Mouse (Mus musculus): ENCODE data around the gene Exoc5. TPM values are rescaled to one million over a fixed set of nuclear protein-coding genes. Genes with fewer than 3 reads are reported as not detected.

Gene Exoc5
- polyA plus RNA-seq, 1 experiment: 73.5 TPM

- no peak overlapping the region for H3K27ac ChIP-seq (ENCODE audit: insufficient read depth, low read length)
- H3K36me3 ChIP-seq (ENCODE audit: control insufficient read depth, insufficient read depth, low read length, poor library complexity, severe bottlenecking): 0 out of 2 replicates have a peak, but pooled peaks cover 3% of the 10 kb centered on the region
- no peaks in the 10 kb centered on the region for H3K27me3 ChIP-seq (ENCODE audit: control insufficient read depth, insufficient read depth, low read length, poor library complexity, severe bottlenecking)
- no peaks in the 10 kb centered on the region for H3K4me1 ChIP-seq (ENCODE audit: control insufficient read depth, insufficient read depth, low read length)
- no peaks in the 10 kb centered on the region for H3K9me3 ChIP-seq (replicated peaks; ENCODE audit: control insufficient read depth, insufficient read depth, low read length, poor library complexity, severe bottlenecking)
- H3K4me3 ChIP-seq (ENCODE audit: low read depth, low read length): no peak overlapping the region
- H3K9ac ChIP-seq (ENCODE audit: low read depth, poor library complexity, severe bottlenecking): no peak overlapping the region
- TF ChIP-seq EP300 (IDR thresholded peaks at IDR 0.05; ENCODE audit: insufficient read depth, low read depth, low read length) (no peak), POLR2A (IDR thresholded peaks at IDR 0.05; ENCODE audit: insufficient read depth, low read length) (no peak), CTCF (IDR thresholded peaks at IDR 0.05; ENCODE audit: low read depth, low read length) (no peak)
Measured at GRCm38 (mm10) chr14:49019765-49020164, 46.7 kb downstream of the Exoc5 start.

GRCm38 (mm10) chr14:49008399-49009189 lies 57.9 kb downstream of the Exoc5 start:
- Histone ChIP-seq H3K9me3 (replicated peaks; ENCODE audit: control insufficient read depth, insufficient read depth, low read length, poor library complexity, severe bottlenecking) (no peaks in the 10 kb centered on the region), H3K27me3 (ENCODE audit: control insufficient read depth, insufficient read depth, low read length, poor library complexity, severe bottlenecking) (no peaks in the 10 kb centered on the region), H3K4me1 (ENCODE audit: control insufficient read depth, insufficient read depth, low read length) (no peaks in the 10 kb centered on the region), H3K27ac (ENCODE audit: insufficient read depth, low read length) (no peak overlapping the region), H3K36me3 (ENCODE audit: control insufficient read depth, insufficient read depth, low read length, poor library complexity, severe bottlenecking) (no peaks in the 10 kb centered on the region), H3K4me3 (ENCODE audit: low read depth, low read length) (no peak overlapping the region), H3K9ac (ENCODE audit: low read depth, poor library complexity, severe bottlenecking) (no peak overlapping the region)
- TF ChIP-seq POLR2A (IDR thresholded peaks at IDR 0.05; ENCODE audit: insufficient read depth, low read length) (no peak), EP300 (IDR thresholded peaks at IDR 0.05; ENCODE audit: insufficient read depth, low read depth, low read length) (no peak), CTCF (IDR thresholded peaks at IDR 0.05; ENCODE audit: low read depth, low read length) (no peak)

DNA sequence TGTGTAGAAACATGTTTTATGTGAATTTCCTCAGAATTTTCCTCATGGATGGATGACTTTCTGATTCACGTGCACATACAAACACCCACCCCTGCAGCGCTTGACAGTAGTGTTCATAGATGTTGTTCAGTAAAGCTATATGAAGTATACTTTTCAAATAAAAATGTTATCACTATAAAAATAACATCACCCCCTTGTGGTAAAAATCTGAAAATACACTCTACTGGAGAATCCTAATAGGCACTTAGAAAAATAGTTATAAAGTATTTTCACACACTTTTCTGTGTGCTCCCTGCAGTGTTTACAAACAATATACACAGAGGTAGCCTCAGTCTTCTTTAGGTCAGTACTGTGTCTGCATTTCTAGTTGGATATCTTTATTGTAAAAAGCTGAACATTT lies 58.5 kb downstream of the Exoc5 start:
- no peak overlapping the region for H3K27ac ChIP-seq (ENCODE audit: insufficient read depth, low read length)
- no peaks in the 10 kb centered on the region for H3K9me3 ChIP-seq (replicated peaks; ENCODE audit: control insufficient read depth, insufficient read depth, low read length, poor library complexity, severe bottlenecking)
- TF ChIP-seq POLR2A (IDR thresholded peaks at IDR 0.05; ENCODE audit: insufficient read depth, low read length) (no peak), EP300 (IDR thresholded peaks at IDR 0.05; ENCODE audit: insufficient read depth, low read depth, low read length) (no peak), CTCF (IDR thresholded peaks at IDR 0.05; ENCODE audit: low read depth, low read length) (no peak)
- H3K4me3 ChIP-seq (ENCODE audit: low read depth, low read length): no peak overlapping the region
- no peaks in the 10 kb centered on the region for H3K4me1 ChIP-seq (ENCODE audit: control insufficient read depth, insufficient read depth, low read length)
- no peak overlapping the region for H3K9ac ChIP-seq (ENCODE audit: low read depth, poor library complexity, severe bottlenecking)
- H3K36me3 ChIP-seq (ENCODE audit: control insufficient read depth, insufficient read depth, low read length, poor library complexity, severe bottlenecking): no peaks in the 10 kb centered on the region
- H3K27me3 ChIP-seq (ENCODE audit: control insufficient read depth, insufficient read depth, low read length, poor library complexity, severe bottlenecking): no peaks in the 10 kb centered on the region

- Histone ChIP-seq H3K4me1 (ENCODE audit: control insufficient read depth, insufficient read depth, low read length) (no peaks in the 10 kb centered on the region), H3K9ac (ENCODE audit: low read depth, poor library complexity, severe bottlenecking) (no peak overlapping the region), H3K36me3 (ENCODE audit: control insufficient read depth, insufficient read depth, low read length, poor library complexity, severe bottlenecking) (no peaks in the 10 kb centered on the region), H3K9me3 (replicated peaks; ENCODE audit: control insufficient read depth, insufficient read depth, low read length, poor library complexity, severe bottlenecking) (peaks cover 4% of the 10 kb centered on the region), H3K27ac (ENCODE audit: insufficient read depth, low read length) (no peak overlapping the region), H3K4me3 (ENCODE audit: low read depth, low read length) (no peak overlapping the region), H3K27me3 (ENCODE audit: control insufficient read depth, insufficient read depth, low read length, poor library complexity, severe bottlenecking) (no peaks in the 10 kb centered on the region)
- no peak for TF ChIP-seq CTCF (IDR thresholded peaks at IDR 0.05; ENCODE audit: low read depth, low read length)
- no peak for TF ChIP-seq POLR2A (IDR thresholded peaks at IDR 0.05; ENCODE audit: insufficient read depth, low read length)
- no peak for TF ChIP-seq EP300 (IDR thresholded peaks at IDR 0.05; ENCODE audit: insufficient read depth, low read depth, low read length)
Measured at GRCm38 (mm10) chr14:49001655-49002054, 64.8 kb downstream of the Exoc5 start.

DNA sequence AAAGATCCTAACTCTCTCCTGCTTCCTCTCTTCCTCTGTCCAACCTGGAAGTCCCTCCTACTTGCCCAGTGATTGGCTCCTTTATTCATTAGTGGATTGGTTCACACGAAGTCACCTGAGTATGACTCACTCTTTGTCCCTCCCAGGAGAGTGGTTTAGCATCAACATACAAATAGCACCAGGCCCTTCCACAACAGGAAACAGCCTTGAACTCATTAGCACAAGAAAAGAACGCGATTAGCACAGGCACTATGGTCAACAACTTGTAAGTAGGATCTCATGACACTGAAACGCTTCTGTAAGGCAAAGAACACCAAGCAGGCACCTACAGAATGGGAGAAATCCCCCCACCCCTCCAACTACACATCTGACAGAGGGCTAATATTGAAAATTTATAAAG lies 67.7 kb downstream of the Exoc5 start:
- TF ChIP-seq POLR2A (IDR thresholded peaks at IDR 0.05; ENCODE audit: insufficient read depth, low read length) (no peak), CTCF (IDR thresholded peaks at IDR 0.05; ENCODE audit: low read depth, low read length) (no peak), EP300 (IDR thresholded peaks at IDR 0.05; ENCODE audit: insufficient read depth, low read depth, low read length) (no peak)
- no peaks in the 10 kb centered on the region for H3K27me3 ChIP-seq (ENCODE audit: control insufficient read depth, insufficient read depth, low read length, poor library complexity, severe bottlenecking)
- no peaks in the 10 kb centered on the region for H3K36me3 ChIP-seq (ENCODE audit: control insufficient read depth, insufficient read depth, low read length, poor library complexity, severe bottlenecking)
- peak overlapping the region; percentile 97 for H3K27ac ChIP-seq (ENCODE audit: insufficient read depth, low read length)
- no peak overlapping the region for H3K4me3 ChIP-seq (ENCODE audit: low read depth, low read length)
- H3K9me3 ChIP-seq (replicated peaks; ENCODE audit: control insufficient read depth, insufficient read depth, low read length, poor library complexity, severe bottlenecking): peaks cover 4% of the 10 kb centered on the region
- H3K4me1 ChIP-seq (ENCODE audit: control insufficient read depth, insufficient read depth, low read length): no peaks in the 10 kb centered on the region
- H3K9ac ChIP-seq (ENCODE audit: low read depth, poor library complexity, severe bottlenecking): no peak overlapping the region

- no peaks in the 10 kb centered on the region for H3K36me3 ChIP-seq (ENCODE audit: control insufficient read depth, insufficient read depth, low read length, poor library complexity, severe bottlenecking)
- H3K9ac ChIP-seq (ENCODE audit: low read depth, poor library complexity, severe bottlenecking): no peak overlapping the region
- TF ChIP-seq CTCF (IDR thresholded peaks at IDR 0.05; ENCODE audit: low read depth, low read length): no peak
- TF ChIP-seq EP300 (IDR thresholded peaks at IDR 0.05; ENCODE audit: insufficient read depth, low read depth, low read length): no peak
- no peak for TF ChIP-seq POLR2A (IDR thresholded peaks at IDR 0.05; ENCODE audit: insufficient read depth, low read length)
- no peak overlapping the region for H3K4me3 ChIP-seq (ENCODE audit: low read depth, low read length)
- H3K27ac ChIP-seq (ENCODE audit: insufficient read depth, low read length): no peak overlapping the region
- H3K27me3 ChIP-seq (ENCODE audit: control insufficient read depth, insufficient read depth, low read length, poor library complexity, severe bottlenecking): no peaks in the 10 kb centered on the region
- peaks cover 4% of the 10 kb centered on the region for H3K9me3 ChIP-seq (replicated peaks; ENCODE audit: control insufficient read depth, insufficient read depth, low read length, poor library complexity, severe bottlenecking)
- no peaks in the 10 kb centered on the region for H3K4me1 ChIP-seq (ENCODE audit: control insufficient read depth, insufficient read depth, low read length)
Measured at GRCm38 (mm10) chr14:48993861-48994260, 72.6 kb downstream of the Exoc5 start.

Measured in ES-Bruce4 (cell line).